Mouse (Mus musculus) thymus, adult 2 months (tissue): ENCODE data around the gene Cxcl14.

Experiments used
- CTCF ChIP-seq: fragments of 200-500 bp; IDR thresholded peaks from 2 replicates; pipeline ENCODE4 v1.5.1; 2012; ENCODE audit warnings: mild to moderate bottlenecking, control low read depth, low read length, moderate library complexity, borderline replicate concordance; ENCODE audit not compliant: control insufficient read depth, poor library complexity, insufficient read depth; ENCODE audit errors: extremely low read depth
- POLR2A ChIP-seq: fragments of 200-500 bp; IDR thresholded peaks from 2 replicates; pipeline ENCODE4 v1.6.1; 2012; ENCODE audit warnings: mild to moderate bottlenecking, low read length, control low read depth, moderate library complexity; ENCODE audit not compliant: control insufficient read depth, poor library complexity, insufficient read depth; ENCODE audit errors: extremely low read depth

DNA sequence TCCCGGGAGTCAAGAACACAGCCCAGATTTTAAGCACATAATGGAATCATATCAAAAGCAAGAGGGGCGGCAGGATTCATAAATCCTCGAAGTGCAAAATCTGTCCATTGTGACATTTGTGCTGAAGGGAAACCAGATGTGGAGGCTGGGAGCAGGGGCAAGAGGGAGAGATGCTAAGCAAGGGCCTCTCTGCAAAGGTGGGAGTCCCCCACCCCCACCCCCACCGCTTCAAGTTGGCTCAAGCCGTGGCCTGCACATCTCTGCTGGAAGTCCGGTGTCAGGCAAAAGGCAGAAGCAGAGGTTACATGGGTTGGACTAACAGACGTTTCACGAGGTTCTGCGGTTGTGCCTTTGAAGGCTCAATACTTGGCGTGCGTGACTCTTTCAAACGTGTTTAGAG is 8.7 kb upstream of the Cxcl14 start:
- TF ChIP-seq CTCF (no peak), POLR2A (no peak)
